Mouse (Mus musculus) kidney, adult 2 months (tissue): ENCODE results near the gene Ap2s1. TPM values are rescaled to one million over a fixed set of nuclear protein-coding genes. Genes with fewer than 3 reads are reported as not detected.
"Not testable (repeated sequence)": the region's sequence is repeated elsewhere in the genome, so short reads cannot be mapped to it uniquely, and the experiment has no call there.

Source experiments
- DNase-seq: peaks from one replicate; pipeline ENCODE4 v3.0.0; 2021
- H3K27ac ChIP-seq: fragments of 200-500 bp; 2 replicates; pipeline ENCODE4 v1.5.1; 2012; ENCODE audit warnings: low read depth, low read length, control low read depth, inconsistent platforms; ENCODE audit not compliant: insufficient read depth
- H3K27me3 ChIP-seq: fragments of 200-500 bp; replicated peaks from 2 replicates; pipeline ENCODE4 v1.6.1; 2012; ENCODE audit warnings: mild to moderate bottlenecking, moderate library complexity, low read length, inconsistent platforms; ENCODE audit not compliant: control insufficient read depth, insufficient read depth
- H3K36me3 ChIP-seq: fragments of 200-500 bp; 2 replicates; pipeline ENCODE4 v1.6.1; 2012; ENCODE audit warnings: mild to moderate bottlenecking, moderate library complexity, low read length, inconsistent platforms; ENCODE audit not compliant: control insufficient read depth, insufficient read depth
- H3K4me1 ChIP-seq: fragments of 200-500 bp; 2 replicates; pipeline ENCODE4 v1.6.1; 2011; ENCODE audit warnings: low read length; ENCODE audit not compliant: control insufficient read depth, insufficient read depth
- H3K4me3 ChIP-seq: fragments of 200-500 bp; 2 replicates; pipeline ENCODE4 v1.5.1; 2011; ENCODE audit warnings: mild to moderate bottlenecking, low read depth, low read length, control low read depth; ENCODE audit not compliant: insufficient read depth
- CTCF ChIP-seq: fragments of 200-500 bp; conservative IDR thresholded peaks from 2 replicates; pipeline ENCODE4 v1.5.1; 2011; ENCODE audit warnings: low read depth, mild to moderate bottlenecking, control low read depth, low read length, moderate library complexity, mixed read lengths; ENCODE audit not compliant: insufficient read depth, insufficient read length
- POLR2A ChIP-seq: fragments of 200-500 bp; IDR thresholded peaks from one replicate; pipeline ENCODE4 v1.6.1; 2011; ENCODE audit warnings: low read depth, low read length, control low read depth
- WGBS: fragments of 180-500 bp; shearing (Covaris S2); methylation state at CpG from one replicate; pipeline ENCODE4 v1.1.7; 2018; 5-methylcytosine and 5-hydroxymethylcytosine counted together
- polyA plus RNA-seq: library from polyadenylated mRNA; depleted of rRNA; stranded (reverse); fragments of >200 nt; gene quantifications from 2 replicates; pipeline ENCODE4 v1.2.3, GENCODE M21; 2012

Ap2s1 gene
- polyA plus RNA-seq, 1 experiment: 288 TPM

DNA sequence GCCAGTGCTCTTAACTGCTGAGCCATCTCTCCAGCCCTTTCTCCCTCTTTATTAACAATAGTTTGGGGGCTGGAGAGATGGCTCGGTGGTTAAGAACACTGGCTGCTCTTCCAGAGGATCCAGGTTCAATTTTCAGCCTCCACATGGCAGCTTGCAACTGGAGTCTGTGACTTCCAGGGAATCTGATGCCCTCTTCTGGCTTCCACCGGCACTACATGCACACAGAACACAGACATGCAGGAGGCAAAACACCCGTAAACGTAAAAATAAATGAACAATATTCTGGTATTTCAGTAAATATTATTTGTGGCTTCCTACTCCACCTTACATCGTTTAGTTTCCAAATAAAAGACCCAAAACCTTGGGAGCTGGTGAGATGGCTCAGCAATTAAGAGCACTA is 27.6 kb upstream of the Ap2s1 start:
- no peak for DNase-seq
- no peak for TF ChIP-seq POLR2A
- peak; percentile 43 for TF ChIP-seq CTCF
- no peak overlapping the region for H3K4me3 ChIP-seq

DNA sequence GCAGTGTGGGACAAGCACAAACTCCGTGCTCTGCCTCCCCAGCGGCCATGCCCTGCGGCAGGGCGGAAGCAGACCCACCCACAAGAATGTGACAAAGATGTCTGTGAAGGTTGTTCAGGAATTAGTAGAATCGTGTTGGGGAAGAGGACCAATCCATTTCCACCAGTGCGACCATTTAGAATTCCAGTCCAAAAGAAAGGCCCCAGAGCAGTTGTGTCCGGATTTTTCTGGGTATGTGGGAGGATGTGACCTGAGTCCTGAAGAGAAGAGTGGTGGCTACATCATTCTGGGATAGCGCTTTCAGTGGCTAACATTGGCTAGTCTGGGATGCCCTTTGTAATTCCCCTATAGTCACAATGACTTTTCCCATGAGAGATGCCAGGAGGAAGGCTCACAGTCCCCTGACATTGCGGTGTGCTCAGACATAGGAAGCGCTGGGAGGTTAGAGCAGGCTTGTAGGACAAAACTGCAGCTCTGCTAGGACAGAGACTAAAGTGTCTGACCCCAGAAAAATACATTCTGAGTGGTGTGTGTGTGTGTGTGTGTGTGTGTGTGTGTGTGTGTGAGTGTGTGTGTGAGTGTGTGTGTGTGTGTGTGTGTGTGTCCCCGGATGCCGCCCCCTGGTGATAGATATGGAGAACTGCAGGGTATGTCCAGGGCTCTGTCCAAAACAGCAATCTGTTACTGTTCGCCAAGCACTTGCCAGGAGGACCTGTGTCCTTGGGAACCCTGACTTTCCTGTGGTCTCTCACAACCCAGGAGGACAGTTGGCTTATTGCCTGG is 25.4 kb upstream of the Ap2s1 start:
- no peaks in the 10 kb centered on the region for H3K4me1 ChIP-seq
- no peak for DNase-seq
- H3K36me3 ChIP-seq: no peaks in the 10 kb centered on the region
- H3K4me3 ChIP-seq: no peak overlapping the region
- no peaks in the 10 kb centered on the region for H3K27me3 ChIP-seq
- H3K27ac ChIP-seq: no peak overlapping the region
- 74% methylated on average over 13 of the region's 13 CpGs for WGBS
- no peak for TF ChIP-seq CTCF
- no peak for TF ChIP-seq POLR2A

More for the DNA sequence above, 27.6 kb upstream of the Ap2s1 start:
- Histone ChIP-seq H3K36me3 (no peaks in the 10 kb centered on the region), H3K27ac (no peak overlapping the region), H3K4me1 (no peaks in the 10 kb centered on the region), H3K27me3 (no peaks in the 10 kb centered on the region)
- WGBS: 81% methylated on average over 5 of the region's 5 CpGs

GRCm38 (mm10) chr7:16716456-16717152 is 21.6 kb upstream of the Ap2s1 start:
- not testable (repeated sequence) for H3K27me3 ChIP-seq, H3K4me1 ChIP-seq, DNase-seq, H3K4me3 ChIP-seq, H3K36me3 ChIP-seq, H3K27ac ChIP-seq
- 37% methylated on average over 8 of the region's 8 CpGs for WGBS

DNA sequence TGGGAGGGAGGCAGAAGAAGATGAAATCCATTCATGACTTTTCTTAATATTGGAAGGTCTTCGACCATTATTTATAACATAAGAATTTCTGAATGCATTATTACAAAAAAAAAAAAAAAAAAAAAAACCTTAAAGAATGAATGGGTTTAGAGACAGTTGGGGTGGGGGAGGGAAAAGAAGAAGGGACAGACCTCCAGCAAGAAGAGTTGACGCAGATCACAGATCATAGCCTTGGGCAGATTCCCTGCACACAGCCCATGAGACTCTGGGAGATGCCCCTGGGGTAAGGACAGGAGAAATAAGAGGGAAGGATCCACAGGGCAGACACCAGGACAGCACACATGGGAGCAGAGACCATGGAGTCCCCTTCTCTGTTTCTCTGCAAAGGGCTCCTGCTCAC is 16.6 kb upstream of the Ap2s1 start, which contains the start of gene Ceacam9:
Ceacam9 (plus strand) TSS at position 301 of the 400 bp plus-strand sequence.
- no peaks in the 10 kb centered on the region for H3K27me3 ChIP-seq
- WGBS: 81% methylated on average over 2 of the region's 2 CpGs
- no peaks in the 10 kb centered on the region for H3K36me3 ChIP-seq
- DNase-seq: no peak
- H3K4me1 ChIP-seq: no peaks in the 10 kb centered on the region
- H3K27ac ChIP-seq: no peak within 1 kb of the TSS
- H3K4me3 ChIP-seq: no peak within 1 kb of the TSS
- TF ChIP-seq CTCF (no peak), POLR2A (no peak)

GRCm38 (mm10) chr7:16722490-16722889 is 15.7 kb upstream of the Ap2s1 start:
- 72% methylated on average over 3 of the region's 3 CpGs for WGBS
- not testable (repeated sequence) for H3K27ac ChIP-seq, H3K4me1 ChIP-seq, H3K4me3 ChIP-seq, H3K27me3 ChIP-seq, DNase-seq, H3K36me3 ChIP-seq

- WGBS: 25% methylated on average over 14 of the region's 14 CpGs
- Histone ChIP-seq H3K36me3 (no peaks in the 10 kb centered on the region), H3K27me3 (no peaks in the 10 kb centered on the region), H3K4me3 (no peak overlapping the region), H3K27ac (no peak overlapping the region), H3K4me1 (peaks cover 3% of the 10 kb centered on the region; the same call in 1 of the 2 replicates)
- DNase-seq: peak; percentile 63
- TF ChIP-seq CTCF (peak; percentile 61), POLR2A (no peak)
These were observed 9.4 kb upstream of the Ap2s1 start for GRCm38 (mm10) chr7:16728596-16729348.

GRCm38 (mm10) chr7:16729563-16729962 is 8.6 kb upstream of the Ap2s1 start:
- peak; percentile 37 for DNase-seq
- H3K27ac ChIP-seq, H3K4me3 ChIP-seq, H3K27me3 ChIP-seq, H3K36me3 ChIP-seq, H3K4me1 ChIP-seq: not testable (repeated sequence)
- 3% methylated on average over 7 of the region's 7 CpGs for WGBS
